In genomic region chr5:121902809-121903745, GRCm38 (mm10) we compare ENCODE assay signal across 18 mouse cellular contexts. TPM values are rescaled to one million over a fixed set of nuclear protein-coding genes. Genes with fewer than 3 reads are reported as not detected.
A peak's percentile ranks its signal among the peaks of the same experiment; 100 is the strongest.
DNase-seq lines count a peak whose midpoint lies in the region; ATAC-seq lines count a peak whose summit lies in the region.
"Had no signal": no experiment of that assay in that cellular context is flagged by ENCODE, and none has a peak within 500 bp of the region (broad histone marks: within the 10 kb centered on the region; RNA-seq: fewer than 3 reads in every experiment).

No protein-coding gene starts in this region.

- no peaks in the 10 kb centered on the region for H3K9me3 ChIP-seq in embryonic facial prominence, embryonic 10.5 days
- no peaks in the 10 kb centered on the region for H3K9me3 ChIP-seq in forebrain, embryonic 13.5 days (replicated peaks)
- H3K9me3 ChIP-seq in hindbrain, embryonic 15.5 days = no peaks in the 10 kb centered on the region
- H3K9me3 ChIP-seq in midbrain, embryonic 15.5 days = no peaks in the 10 kb centered on the region
- H3K9me3 ChIP-seq in heart, embryonic 12.5 days (replicated peaks) = no peaks in the 10 kb centered on the region
- H3K9me3 ChIP-seq: liver, embryonic 15.5 days had no signal

- peak overlapping the region; percentile 30; the same call in 1 of the 2 replicates for H3K27ac ChIP-seq in embryonic facial prominence, embryonic 10.5 days (replicated peaks)
- H3K27ac ChIP-seq in forebrain, embryonic 13.5 days = peak overlapping the region; percentile 74
- peak overlapping the region; percentile 72; the same call in 1 of the 2 replicates for H3K27ac ChIP-seq in hindbrain, embryonic 15.5 days (replicated peaks)
- peak overlapping the region; percentile 72 for H3K27ac ChIP-seq in midbrain, embryonic 15.5 days
- no peak overlapping the region for H3K27ac ChIP-seq in heart, embryonic 12.5 days (ENCODE audit: poor library complexity, severe bottlenecking)
- H3K27ac ChIP-seq: heart, adult 2 months; liver, embryonic 15.5 days had no signal

- DNase-seq in embryonic facial prominence, embryonic 10.5 days (ENCODE audit: low spot score) = no peak
- DNase-seq in layer of hippocampus, postnatal 14 days (ENCODE audit: low spot score in 2 of 2) = no peak
- no peak for DNase-seq in urinary bladder, postnatal 14 days (ENCODE audit: low spot score)
- DNase-seq: cerebellum, adult 9-11 months; heart, adult 2 months; heart, postnatal 36 days; kidney, adult 18-20 months; kidney, postnatal 36 days; layer of hippocampus, postnatal 36 days; lung, postnatal 36 days; spleen, adult 18-20 months; thymus, postnatal 14 days had no signal

- H3K4me3 ChIP-seq in embryonic facial prominence, embryonic 10.5 days = no peak overlapping the region
- H3K4me3 ChIP-seq in forebrain, embryonic 13.5 days = no peak overlapping the region
- H3K4me3 ChIP-seq in hindbrain, embryonic 15.5 days = no peak overlapping the region
- no peak overlapping the region for H3K4me3 ChIP-seq in midbrain, embryonic 15.5 days
- no peak overlapping the region for H3K4me3 ChIP-seq in heart, embryonic 12.5 days
- H3K4me3 ChIP-seq: heart, adult 2 months; liver, embryonic 15.5 days had no signal

- peak; percentile 55; the same call in 1 of the 2 replicates for ATAC-seq in forebrain, embryonic 13.5 days
- ATAC-seq in hindbrain, embryonic 15.5 days (ENCODE audit: low FRiP score, low read depth) = no peak
- ATAC-seq in midbrain, embryonic 15.5 days (replicated peaks) = no peak
- ATAC-seq in heart, embryonic 12.5 days (ENCODE audit: insufficient number of reproducible peaks, low FRiP score) = no peak
- ATAC-seq: activated CD4-positive, CD25-positive, alpha-beta regulatory T cell, adult 4 months had no signal

- peak overlapping the region; percentile 35 for H3K4me2 ChIP-seq in forebrain, embryonic 13.5 days
- H3K4me2 ChIP-seq in hindbrain, embryonic 15.5 days = no peak overlapping the region
- H3K4me2 ChIP-seq in midbrain, embryonic 15.5 days = 0 out of 2 replicates have a peak overlapping the region, but pooled peaks have one; percentile 1
- no peak overlapping the region for H3K4me2 ChIP-seq in heart, embryonic 12.5 days
- H3K4me2 ChIP-seq: liver, embryonic 15.5 days had no signal

- 0 out of 2 replicates have a peak overlapping the region, but pooled peaks have one; percentile 37 for H3K9ac ChIP-seq in forebrain, embryonic 13.5 days
- H3K9ac ChIP-seq in hindbrain, embryonic 15.5 days = no peak overlapping the region
- peak overlapping the region; percentile 12; the same call in 1 of the 2 replicates for H3K9ac ChIP-seq in midbrain, embryonic 15.5 days
- no peak overlapping the region for H3K9ac ChIP-seq in heart, embryonic 12.5 days
- H3K9ac ChIP-seq: liver, embryonic 15.5 days had no signal

- 53% methylated on average over 23 of the region's 23 CpGs for WGBS in embryonic facial prominence, embryonic 10.5 days
- 13% methylated on average over 23 of the region's 23 CpGs for WGBS in forebrain, embryonic 13.5 days
- 24% methylated on average over 23 of the region's 23 CpGs for WGBS in hindbrain, embryonic 15.5 days
- WGBS in midbrain, embryonic 15.5 days = 24% methylated on average over 23 of the region's 23 CpGs
- 56% methylated on average over 23 of the region's 23 CpGs for WGBS in heart, embryonic 12.5 days

- peaks cover 2% of the 10 kb centered on the region; the same call in 1 of the 2 replicates for H3K27me3 ChIP-seq in embryonic facial prominence, embryonic 10.5 days (replicated peaks; ENCODE audit: low read depth, poor library complexity, severe bottlenecking)
- no peaks in the 10 kb centered on the region for H3K27me3 ChIP-seq in forebrain, embryonic 13.5 days
- H3K27me3 ChIP-seq in hindbrain, embryonic 15.5 days = no peaks in the 10 kb centered on the region
- no peaks in the 10 kb centered on the region for H3K27me3 ChIP-seq in midbrain, embryonic 15.5 days (replicated peaks)
- H3K27me3 ChIP-seq in heart, embryonic 12.5 days (replicated peaks) = no peaks in the 10 kb centered on the region
- H3K27me3 ChIP-seq: liver, embryonic 15.5 days had no signal

- peaks cover 30% of the 10 kb centered on the region for H3K4me1 ChIP-seq in embryonic facial prominence, embryonic 10.5 days
- peaks cover 31% of the 10 kb centered on the region for H3K4me1 ChIP-seq in forebrain, embryonic 13.5 days
- H3K4me1 ChIP-seq in hindbrain, embryonic 15.5 days (replicated peaks) = peaks cover 20% of the 10 kb centered on the region
- peaks cover 28% of the 10 kb centered on the region for H3K4me1 ChIP-seq in midbrain, embryonic 15.5 days
- H3K4me1 ChIP-seq in heart, embryonic 12.5 days (replicated peaks) = 0 out of 2 replicates have a peak, but pooled peaks cover 5% of the 10 kb centered on the region
- H3K4me1 ChIP-seq: liver, embryonic 15.5 days had no signal

- H3K36me3 ChIP-seq in embryonic facial prominence, embryonic 10.5 days (replicated peaks) = no peaks in the 10 kb centered on the region
- H3K36me3 ChIP-seq in forebrain, embryonic 13.5 days (ENCODE audit: poor library complexity, severe bottlenecking) = no peaks in the 10 kb centered on the region
- no peaks in the 10 kb centered on the region for H3K36me3 ChIP-seq in hindbrain, embryonic 15.5 days
- no peaks in the 10 kb centered on the region for H3K36me3 ChIP-seq in midbrain, embryonic 15.5 days (replicated peaks)
- no peaks in the 10 kb centered on the region for H3K36me3 ChIP-seq in heart, embryonic 12.5 days
- H3K36me3 ChIP-seq: liver, embryonic 15.5 days had no signal

RNA-seq across cellular contexts. Expression of gene Pheta1, which starts 54.3 kb away (rescaled TPM):
- 56.5 and 60.0 TPM in 2 replicates for polyA plus RNA-seq in embryonic facial prominence, embryonic 10.5 days (2016; fragmentation: Nextera tagmentation; extraction: Ambion mirVana)
- 46.8 and 50.7 TPM in 2 replicates for polyA plus RNA-seq in forebrain, embryonic 13.5 days (2015; fragmentation: Nextera tagmentation; extraction: Ambion mirVana)
- polyA plus RNA-seq in hindbrain, embryonic 15.5 days (2015; fragmentation: Nextera tagmentation; extraction: Ambion mirVana) = 40.3 and 42.0 TPM in 2 replicates
- polyA plus RNA-seq in midbrain, embryonic 15.5 days (2015; fragmentation: Nextera tagmentation; extraction: Ambion mirVana) = 55.4 and 55.5 TPM in 2 replicates
- 17.1 and 17.8 TPM in 2 replicates for polyA plus RNA-seq in heart, embryonic 12.5 days (2016; fragmentation: Nextera tagmentation; extraction: Ambion mirVana)
- total RNA-seq in layer of hippocampus, postnatal 14 days (2021) = 10 to 100 TPM; 10.3 to 12.4 TPM

Comparison
In these comparisons a context has a peak if more than half of its experiments do, and no peak if none do; other contexts are left out.
1. H3K4me2 ChIP-seq: peak in forebrain, embryonic 13.5 days (single experiment) and midbrain, embryonic 15.5 days (single experiment); none in hindbrain, embryonic 15.5 days (single experiment) and heart, embryonic 12.5 days (single experiment).
2. H3K9ac ChIP-seq: peak in forebrain, embryonic 13.5 days (single experiment) and midbrain, embryonic 15.5 days (single experiment); none in hindbrain, embryonic 15.5 days (single experiment) and heart, embryonic 12.5 days (single experiment).